Mouse (Mus musculus) ES-E14 (cell line): ENCODE data around the gene Uxs1. TPM values are rescaled to one million over a fixed set of nuclear protein-coding genes. Genes with fewer than 3 reads are reported as not detected.

Experiments used
- DNase-seq: peaks from one replicate; pipeline ENCODE4 v3.0.0-alpha.2; 2013; ENCODE audit warnings: low read depth, low spot score
- H3K27ac ChIP-seq: 2 replicates; pipeline ENCODE4 v1.5.1; 2012; ENCODE audit warnings: low read depth, mild to moderate bottlenecking, low read length, moderate library complexity, mixed read lengths; ENCODE audit not compliant: poor library complexity, insufficient read depth, severe bottlenecking
- H3K36me3 ChIP-seq: 2 replicates; pipeline ENCODE4 v1.6.1; 2012; ENCODE audit warnings: mild to moderate bottlenecking, low read length, moderate library complexity, mixed read lengths; ENCODE audit not compliant: control insufficient read depth, poor library complexity, insufficient read depth, severe bottlenecking
- H3K4me1 ChIP-seq, 2 experiments: fragments of 150-350 bp in 1 of 2; sonication (generic) in 1 of 2; 2 replicates each; pipeline ENCODE4 v1.6.1; 2012; ENCODE audit warnings: low read length in 2 of 2, mild to moderate bottlenecking in 1 of 2, mixed read lengths in 1 of 2; ENCODE audit not compliant: control insufficient read depth in 2 of 2, insufficient read depth in 2 of 2, poor library complexity in 1 of 2
- H3K4me3 ChIP-seq, 2 experiments: fragments of 150-350 bp in 1 of 2; sonication (generic) in 1 of 2; 2 replicates each; pipeline ENCODE4 v1.5.1; 2012; ENCODE audit warnings: low read length in 2 of 2, low read depth in 1 of 2, mild to moderate bottlenecking in 1 of 2, mixed read lengths in 1 of 2; ENCODE audit not compliant: insufficient read depth in 1 of 2, poor library complexity in 1 of 2, severe bottlenecking in 1 of 2
- H3K9ac ChIP-seq: 2 replicates; pipeline ENCODE4 v1.6.1; 2012; ENCODE audit warnings: low read depth, mild to moderate bottlenecking, low read length, mixed read lengths; ENCODE audit not compliant: poor library complexity, insufficient read depth, severe bottlenecking
- H3K9me3 ChIP-seq: fragments of 150-350 bp; sonication (generic); 2 replicates; pipeline ENCODE4 v1.6.1; 2012; ENCODE audit warnings: low read depth, mild to moderate bottlenecking, low read length; ENCODE audit not compliant: control insufficient read depth, insufficient read depth
- CHD2 ChIP-seq: IDR thresholded peaks from 2 replicates; pipeline ENCODE4 v1.6.1; 2014; ENCODE audit warnings: mild to moderate bottlenecking, low read depth, low read length, inconsistent platforms
- HCFC1 ChIP-seq: IDR thresholded peaks from 2 replicates; pipeline ENCODE4 v1.6.1; 2012; ENCODE audit warnings: low read length, inconsistent platforms, borderline replicate concordance; ENCODE audit not compliant: insufficient read depth
- MAFK ChIP-seq: IDR thresholded peaks from 2 replicates; pipeline ENCODE4 v1.6.1; 2014; ENCODE audit warnings: mild to moderate bottlenecking, low read depth, low read length, inconsistent platforms; ENCODE audit not compliant: insufficient read depth
- ZC3H11A ChIP-seq: IDR thresholded peaks from 2 replicates; pipeline ENCODE4 v1.6.1; 2012; ENCODE audit warnings: low read depth, mild to moderate bottlenecking, inconsistent platforms, low read length, borderline replicate concordance
- ZNF384 ChIP-seq: IDR thresholded peaks from 2 replicates; pipeline ENCODE4 v1.6.1; 2012; ENCODE audit warnings: low read depth, low read length, inconsistent platforms
- in situ Hi-C, 2 experiments: fragments of 600-800 bp; cut with MboI; formaldehyde crosslinking; loops; one replicate each; pipeline ENCODE4 v1.15.1; 2025; ENCODE audit warnings: low sequenced_read_pairs in 2 of 2, inconsistent platforms in 1 of 2; ENCODE audit not compliant: unreplicated experiment in 2 of 2
- total RNA-seq: library from RNA; depleted of rRNA; stranded (reverse); fragments of 300-350 nt; gene quantifications from 2 replicates; pipeline ENCODE4 v1.2.3, GENCODE M21; 2012

Uxs1 gene
- total RNA-seq, 1 experiment, result 36.2 TPM

DNA sequence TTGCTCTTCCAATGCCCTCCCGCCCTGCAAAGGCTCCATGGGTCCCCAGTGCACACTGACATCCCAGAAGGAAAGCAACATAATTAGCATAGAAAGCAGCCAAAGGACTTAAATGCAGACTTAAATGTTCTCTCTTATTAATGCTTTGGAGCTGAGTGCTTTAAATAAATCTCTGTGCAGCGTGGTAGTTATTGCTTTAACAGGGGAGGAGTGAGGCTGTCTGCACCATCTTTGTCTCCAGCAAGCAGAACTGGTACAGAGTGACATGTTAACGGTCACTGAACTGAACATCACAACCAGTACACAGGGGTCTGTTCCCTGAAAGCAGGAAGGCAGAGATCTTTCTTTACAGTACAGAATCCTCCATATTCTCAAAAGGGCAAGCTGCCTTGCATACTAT, 29.6 kb downstream of the Uxs1 start:
- no peak overlapping the region for H3K9ac ChIP-seq
- DNase-seq, result no peak
- H3K27ac ChIP-seq, result no peak overlapping the region
- TF ChIP-seq CHD2, result no peak
- no peak for TF ChIP-seq HCFC1
- no peak for TF ChIP-seq ZNF384
- no peak for TF ChIP-seq ZC3H11A
- TF ChIP-seq MAFK, result no peak
- no peaks in the 10 kb centered on the region for H3K9me3 ChIP-seq
- H3K4me3 ChIP-seq, result no peak overlapping the region
- H3K36me3 ChIP-seq, result no peaks in the 10 kb centered on the region; the same call in 1 of the 2 replicates
- in situ Hi-C loops, result no loop called here
- no peaks in the 10 kb centered on the region for H3K4me1 ChIP-seq

DNA sequence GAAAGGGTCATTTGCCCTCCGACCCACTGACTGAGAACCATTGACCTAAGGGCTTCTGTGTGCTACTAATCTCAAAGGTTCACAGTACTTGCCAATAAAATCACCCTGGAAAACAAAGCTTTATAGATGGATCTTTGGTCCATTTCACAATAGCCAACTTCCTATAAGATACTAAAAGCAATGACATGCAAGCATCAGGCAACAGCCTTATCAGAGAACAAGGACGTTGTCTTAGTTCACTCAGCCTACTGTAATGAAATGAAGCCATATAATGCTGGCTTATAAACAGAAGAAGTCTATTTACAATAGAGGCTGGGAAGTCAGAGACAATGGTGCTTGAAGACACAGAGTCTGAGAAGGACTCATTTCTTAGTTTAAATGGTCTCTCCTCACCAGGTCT, 37.8 kb downstream of the Uxs1 start:
- TF ChIP-seq CHD2 (no peak), MAFK (no peak), HCFC1 (no peak), ZNF384 (no peak), ZC3H11A (no peak)
- DNase-seq, result no peak
- no peaks in the 10 kb centered on the region for H3K9me3 ChIP-seq
- no peak overlapping the region for H3K27ac ChIP-seq
- H3K36me3 ChIP-seq, result peaks cover 7% of the 10 kb centered on the region; the same call in 1 of the 2 replicates
- no peak overlapping the region for H3K9ac ChIP-seq
- H3K4me1 ChIP-seq, result peaks cover 0 to 3% of the 10 kb centered on the region in 2 experiments; a peak in 1 of 4 replicates
- H3K4me3 ChIP-seq, result no peak overlapping the region
- in situ Hi-C loops, result no loop called here

DNA sequence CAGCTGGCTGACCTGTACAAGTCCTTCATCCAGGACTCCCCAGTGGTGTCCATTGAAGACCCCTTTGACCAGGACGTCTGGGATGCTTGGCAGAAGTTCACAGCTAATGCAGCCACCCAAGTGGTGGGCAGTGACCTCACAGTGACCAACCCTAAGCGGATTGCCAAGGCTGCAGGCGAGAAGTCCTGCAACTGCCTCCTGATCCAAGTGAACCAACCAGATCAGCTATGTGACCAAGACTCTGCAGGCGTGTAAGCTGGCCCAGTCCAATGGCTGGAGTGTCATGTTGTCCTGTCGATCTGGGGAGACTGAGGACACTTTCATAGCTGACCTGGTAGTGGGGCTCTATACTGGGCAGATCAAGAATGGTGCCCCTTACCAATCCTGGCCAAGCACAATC, 40.9 kb downstream of the Uxs1 start:
- no peaks in the 10 kb centered on the region for H3K9me3 ChIP-seq
- TF ChIP-seq MAFK (no peak), HCFC1 (no peak), CHD2 (no peak), ZC3H11A (no peak), ZNF384 (no peak)
- H3K9ac ChIP-seq, result no peak overlapping the region
- peaks cover 0 to 3% of the 10 kb centered on the region in 2 experiments; a peak in 1 of 4 replicates for H3K4me1 ChIP-seq
- no peak for DNase-seq
- in situ Hi-C loops, result no loop called here
- H3K36me3 ChIP-seq, result peaks cover 7% of the 10 kb centered on the region; the same call in 1 of the 2 replicates
- no peak overlapping the region for H3K27ac ChIP-seq
- no peak overlapping the region for H3K4me3 ChIP-seq

DNA sequence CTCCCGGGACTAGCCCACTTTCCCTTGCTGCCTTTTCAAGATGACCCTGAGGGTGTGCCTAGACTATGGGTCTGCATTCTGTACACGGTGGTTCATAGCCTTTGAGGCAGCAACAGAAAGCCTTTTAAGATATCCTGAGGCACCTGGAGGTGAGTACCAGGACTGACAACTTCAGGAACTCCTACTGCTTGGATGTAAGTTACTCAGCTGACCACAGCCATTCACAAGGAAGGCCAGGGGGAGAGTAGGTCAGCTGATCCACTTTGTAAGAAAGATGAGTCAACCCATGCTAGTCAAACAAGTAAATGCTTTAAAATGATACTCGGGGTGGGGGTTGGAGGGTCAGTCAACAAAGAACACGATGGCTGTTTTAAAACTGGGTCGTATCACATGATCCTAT, 42.3 kb downstream of the Uxs1 start:
- TF ChIP-seq HCFC1, result no peak
- no peak for TF ChIP-seq ZC3H11A
- TF ChIP-seq ZNF384, result no peak
- TF ChIP-seq CHD2, result no peak
- TF ChIP-seq MAFK, result no peak
- DNase-seq, result no peak
- Histone ChIP-seq H3K4me3 (no peak overlapping the region), H3K36me3 (peaks cover 7% of the 10 kb centered on the region; the same call in 1 of the 2 replicates), H3K27ac (no peak overlapping the region), H3K9me3 (no peaks in the 10 kb centered on the region), H3K4me1 (peaks cover 0 to 3% of the 10 kb centered on the region in 2 experiments; a peak in 1 of 4 replicates), H3K9ac (no peak overlapping the region)
- in situ Hi-C loops, result no loop called here

DNA sequence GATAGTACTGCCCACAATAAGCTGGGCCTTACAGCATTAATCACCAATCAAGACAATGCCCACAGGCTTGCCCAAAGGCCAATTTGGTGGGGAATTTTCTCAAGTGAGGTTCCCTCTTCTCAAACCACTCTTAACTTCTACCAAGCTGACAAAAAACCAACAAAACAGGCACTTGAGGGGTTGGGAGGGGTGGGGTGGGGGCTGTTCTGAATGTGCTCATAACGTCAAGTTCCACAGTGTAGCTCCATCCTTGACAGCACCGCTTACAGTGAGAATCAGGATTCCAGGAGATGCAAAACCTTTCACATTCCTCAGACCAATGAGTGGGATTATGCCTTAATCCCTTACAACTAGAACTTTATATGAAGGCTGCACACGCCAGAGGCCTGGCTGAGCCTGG, 44.4 kb downstream of the Uxs1 start:
- peaks cover 0 to 3% of the 10 kb centered on the region in 2 experiments; a peak in 1 of 4 replicates for H3K4me1 ChIP-seq
- no peak overlapping the region for H3K27ac ChIP-seq
- no peak overlapping the region for H3K4me3 ChIP-seq
- TF ChIP-seq ZNF384 (no peak), CHD2 (no peak), ZC3H11A (no peak), MAFK (no peak), HCFC1 (no peak)
- H3K9me3 ChIP-seq, result no peaks in the 10 kb centered on the region
- no peak for DNase-seq
- H3K9ac ChIP-seq, result no peak overlapping the region
- H3K36me3 ChIP-seq, result peaks cover 7% of the 10 kb centered on the region; the same call in 1 of the 2 replicates
- in situ Hi-C loops, result no loop called here
